Mouse (Mus musculus): Measurements from ENCODE around the gene Fam222a. TPM values are rescaled to one million over a fixed set of nuclear protein-coding genes. Genes with fewer than 3 reads are reported as not detected.
A peak's percentile ranks its signal among the peaks of the same experiment; 100 is the strongest.

Fam222a gene
- polyA plus RNA-seq, 1 experiment from 2014 or later = 1.5 TPM

- no peaks in the 10 kb centered on the region for H3K27me3 ChIP-seq
- ATAC-seq (ENCODE audit: insufficient number of reproducible peaks, low FRiP score, low TSS enrichment, low read depth) = no peak
- H3K36me3 ChIP-seq = no peaks in the 10 kb centered on the region
- H3K9ac ChIP-seq = no peak overlapping the region
- H3K4me3 ChIP-seq (replicated peaks) = no peak overlapping the region
- WGBS = 45% methylated on average over 5 of the region's 5 CpGs
- H3K4me1 ChIP-seq = peaks cover 19% of the 10 kb centered on the region
- no peak overlapping the region for H3K27ac ChIP-seq (replicated peaks)
- H3K9me3 ChIP-seq (replicated peaks) = no peaks in the 10 kb centered on the region
- no peak overlapping the region for H3K4me2 ChIP-seq (replicated peaks)
Observed at GRCm38 (mm10) chr5:114560965-114561364, 6.9 kb upstream of the Fam222a start.

GRCm38 (mm10) chr5:114563994-114564393, 3.8 kb upstream of the Fam222a start:
- H3K27me3 ChIP-seq = peaks cover 4% of the 10 kb centered on the region
- no peak overlapping the region for H3K9ac ChIP-seq
- 91% methylated on average over 7 of the region's 7 CpGs for WGBS
- H3K9me3 ChIP-seq (replicated peaks) = no peaks in the 10 kb centered on the region
- no peak overlapping the region for H3K27ac ChIP-seq (replicated peaks)
- H3K4me2 ChIP-seq (replicated peaks) = no peak overlapping the region
- peaks cover 25% of the 10 kb centered on the region for H3K4me1 ChIP-seq
- no peak for ATAC-seq (ENCODE audit: insufficient number of reproducible peaks, low FRiP score, low TSS enrichment, low read depth)
- H3K36me3 ChIP-seq = no peaks in the 10 kb centered on the region
- no peak overlapping the region for H3K4me3 ChIP-seq (replicated peaks)

GRCm38 (mm10) chr5:114565305-114565704, 2.5 kb upstream of the Fam222a start:
- no peak overlapping the region for H3K27ac ChIP-seq (replicated peaks)
- H3K9me3 ChIP-seq (replicated peaks) = no peaks in the 10 kb centered on the region
- no peak overlapping the region for H3K4me3 ChIP-seq (replicated peaks)
- H3K36me3 ChIP-seq = no peaks in the 10 kb centered on the region
- peaks cover 36% of the 10 kb centered on the region for H3K4me1 ChIP-seq
- H3K4me2 ChIP-seq (replicated peaks) = 0 out of 2 replicates have a peak overlapping the region, but pooled peaks have one; percentile 3
- H3K9ac ChIP-seq = no peak overlapping the region
- peaks cover 10% of the 10 kb centered on the region for H3K27me3 ChIP-seq
- ATAC-seq (ENCODE audit: insufficient number of reproducible peaks, low FRiP score, low TSS enrichment, low read depth) = no peak
- 6% methylated on average over 12 of the region's 12 CpGs for WGBS

GRCm38 (mm10) chr5:114565751-114566150, 2.1 kb upstream of the Fam222a start:
- no peak for ATAC-seq (ENCODE audit: insufficient number of reproducible peaks, low FRiP score, low TSS enrichment, low read depth)
- Histone ChIP-seq H3K9ac (no peak overlapping the region), H3K27me3 (peaks cover 14% of the 10 kb centered on the region), H3K27ac (replicated peaks) (no peak overlapping the region), H3K4me3 (replicated peaks) (no peak overlapping the region), H3K4me2 (replicated peaks) (0 out of 2 replicates have a peak overlapping the region, but pooled peaks have one; percentile 3), H3K9me3 (replicated peaks) (no peaks in the 10 kb centered on the region), H3K36me3 (no peaks in the 10 kb centered on the region), H3K4me1 (peaks cover 41% of the 10 kb centered on the region)
- WGBS = 59% methylated on average over 6 of the region's 6 CpGs

- no peak for ATAC-seq (ENCODE audit: insufficient number of reproducible peaks, low FRiP score, low TSS enrichment, low read depth)
- Histone ChIP-seq H3K9ac (no peak overlapping the region), H3K4me1 (peaks cover 48% of the 10 kb centered on the region), H3K9me3 (replicated peaks) (no peaks in the 10 kb centered on the region), H3K27me3 (peaks cover 22% of the 10 kb centered on the region), H3K4me3 (replicated peaks) (no peak overlapping the region; the same call in 1 of the 2 replicates), H3K36me3 (no peaks in the 10 kb centered on the region), H3K4me2 (replicated peaks) (no peak overlapping the region), H3K27ac (replicated peaks) (no peak overlapping the region)
- WGBS = 77% methylated on average over 10 of the region's 10 CpGs
Observed at GRCm38 (mm10) chr5:114566461-114566860, 1.4 kb upstream of the Fam222a start.

- H3K4me3 ChIP-seq (replicated peaks) = peak overlapping the region; percentile 71
- H3K36me3 ChIP-seq = no peaks in the 10 kb centered on the region
- peaks cover 52% of the 10 kb centered on the region for H3K4me1 ChIP-seq
- peak overlapping the region; percentile 69; the same call in 1 of the 2 replicates for H3K27ac ChIP-seq (replicated peaks)
- peaks cover 28% of the 10 kb centered on the region for H3K27me3 ChIP-seq
- peak overlapping the region; percentile 16 for H3K9ac ChIP-seq
- H3K9me3 ChIP-seq (replicated peaks) = no peaks in the 10 kb centered on the region
- peak; percentile 94 for ATAC-seq (ENCODE audit: insufficient number of reproducible peaks, low FRiP score, low TSS enrichment, low read depth)
- WGBS = under 1% methylated on average over 51 of the region's 52 CpGs
- peak overlapping the region; percentile 100 for H3K4me2 ChIP-seq (replicated peaks)
Observed at GRCm38 (mm10) chr5:114567075-114567517, 720 bp upstream of the Fam222a start.

- WGBS = 20% methylated on average over 5 of the region's 5 CpGs
- Histone ChIP-seq H3K9me3 (replicated peaks) (no peaks in the 10 kb centered on the region), H3K4me3 (replicated peaks) (peak overlapping the region; percentile 71), H3K36me3 (no peaks in the 10 kb centered on the region), H3K27me3 (peaks cover 39% of the 10 kb centered on the region), H3K9ac (no peak overlapping the region), H3K27ac (replicated peaks) (no peak overlapping the region), H3K4me2 (replicated peaks) (peak overlapping the region; percentile 100), H3K4me1 (peaks cover 61% of the 10 kb centered on the region)
- ATAC-seq (ENCODE audit: insufficient number of reproducible peaks, low FRiP score, low TSS enrichment, low read depth) = no peak
Observed at GRCm38 (mm10) chr5:114568818-114569217, 1.0 kb downstream of the Fam222a start.

- H3K4me3 ChIP-seq (replicated peaks) = 0 out of 2 replicates have a peak overlapping the region, but pooled peaks have one; percentile 39
- no peak overlapping the region for H3K27ac ChIP-seq (replicated peaks)
- H3K36me3 ChIP-seq = no peaks in the 10 kb centered on the region
- no peak overlapping the region for H3K9ac ChIP-seq
- H3K4me2 ChIP-seq (replicated peaks) = peak overlapping the region; percentile 100
- WGBS = 15% methylated on average over 12 of the region's 16 CpGs
- no peaks in the 10 kb centered on the region for H3K9me3 ChIP-seq (replicated peaks)
- peaks cover 72% of the 10 kb centered on the region for H3K4me1 ChIP-seq
- no peak; the same call in 1 of the 2 replicates for ATAC-seq (ENCODE audit: insufficient number of reproducible peaks, low FRiP score, low TSS enrichment, low read depth)
- peaks cover 39% of the 10 kb centered on the region for H3K27me3 ChIP-seq
Observed at GRCm38 (mm10) chr5:114569918-114570670, 2.3 kb downstream of the Fam222a start.

GRCm38 (mm10) chr5:114570791-114571450, 3.1 kb downstream of the Fam222a start:
- Histone ChIP-seq H3K9ac (no peak overlapping the region), H3K4me2 (replicated peaks) (peak overlapping the region; percentile 67), H3K4me3 (replicated peaks) (peak overlapping the region; percentile 39), H3K4me1 (peaks cover 73% of the 10 kb centered on the region), H3K36me3 (no peaks in the 10 kb centered on the region), H3K27me3 (peaks cover 39% of the 10 kb centered on the region), H3K9me3 (replicated peaks) (no peaks in the 10 kb centered on the region), H3K27ac (replicated peaks) (no peak overlapping the region)
- ATAC-seq (ENCODE audit: insufficient number of reproducible peaks, low FRiP score, low TSS enrichment, low read depth) = no peak
- WGBS = 3% methylated on average over 14 of the region's 14 CpGs

GRCm38 (mm10) chr5:114571451-114572030, 3.7 kb downstream of the Fam222a start:
- no peaks in the 10 kb centered on the region for H3K36me3 ChIP-seq

GRCm38 (mm10) chr5:114572997-114573396, 5.2 kb downstream of the Fam222a start:
- no peak for ATAC-seq (ENCODE audit: insufficient number of reproducible peaks, low FRiP score, low TSS enrichment, low read depth)
- H3K4me3 ChIP-seq (replicated peaks) = no peak overlapping the region
- H3K27me3 ChIP-seq = peaks cover 42% of the 10 kb centered on the region
- no peaks in the 10 kb centered on the region for H3K9me3 ChIP-seq (replicated peaks)
- H3K36me3 ChIP-seq = no peaks in the 10 kb centered on the region
- no peak overlapping the region for H3K27ac ChIP-seq (replicated peaks)
- H3K4me2 ChIP-seq (replicated peaks) = no peak overlapping the region
- WGBS = 55% methylated on average over 2 of the region's 2 CpGs
- H3K9ac ChIP-seq = no peak overlapping the region
- H3K4me1 ChIP-seq = peaks cover 71% of the 10 kb centered on the region

More at GRCm38 (mm10) chr5:114571451-114572030, 3.7 kb downstream of the Fam222a start:
- Histone ChIP-seq H3K9me3 (replicated peaks) (no peaks in the 10 kb centered on the region), H3K9ac (no peak overlapping the region), H3K4me1 (peaks cover 77% of the 10 kb centered on the region), H3K4me2 (replicated peaks) (peak overlapping the region; percentile 67), H3K4me3 (replicated peaks) (peak overlapping the region; percentile 39), H3K27me3 (peaks cover 39% of the 10 kb centered on the region), H3K27ac (replicated peaks) (no peak overlapping the region)
- no peak for ATAC-seq (ENCODE audit: insufficient number of reproducible peaks, low FRiP score, low TSS enrichment, low read depth)
- WGBS = 1% methylated on average over 39 of the region's 39 CpGs
